Mouse (Mus musculus) heart, postnatal 0 days (tissue): ENCODE data around the gene Muc20.

ENCODE experiments used
- CTCF ChIP-seq: IDR thresholded peaks from 2 replicates; pipeline ENCODE4 v1.5.1; 2016; ENCODE audit warnings: antibody characterized with exemption, control low read depth, low read depth
- EP300 ChIP-seq: IDR thresholded peaks from 2 replicates; pipeline ENCODE4 v1.6.1; 2016; ENCODE audit warnings: antibody characterized with exemption, low read depth

DNA sequence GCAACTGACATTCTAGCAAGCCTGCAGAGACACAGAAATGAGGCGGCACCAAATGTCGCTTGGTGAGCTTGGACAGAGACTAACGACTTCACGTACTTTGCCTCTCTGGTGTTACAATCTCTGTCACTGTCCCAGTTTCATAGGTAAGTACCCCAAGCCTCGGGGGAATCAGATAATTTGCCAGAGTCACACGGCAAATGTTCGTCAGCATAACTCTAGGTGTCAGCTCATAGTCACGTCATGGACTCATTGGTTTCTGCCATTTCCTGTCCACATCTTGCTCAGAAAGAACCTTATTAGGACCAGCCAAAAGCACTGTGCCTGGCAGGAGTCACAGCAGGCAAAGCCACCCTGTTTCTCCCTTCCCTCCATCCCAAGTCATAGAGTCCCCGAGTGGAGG, 55.9 kb downstream of the Muc20 start:
- TF ChIP-seq EP300 (no peak), CTCF (no peak)
